Mouse (Mus musculus) kidney, adult 10 weeks (tissue): ENCODE results near the gene Vmn1r67. TPM values are rescaled to one million over a fixed set of nuclear protein-coding genes. Genes with fewer than 3 reads are reported as not detected.

Experiments
- polyA plus RNA-seq: library from polyadenylated mRNA; stranded (reverse); fragments of 350-450 nt; fragmentation: Illumina TruSeq; extraction: RNeasy Lipid Tissue Mini Kit (QIAGEN cat#74804); gene quantifications from one replicate; pipeline ENCODE4 v1.2.3, GENCODE M21; 2014; ENCODE audit warnings: low read depth, low replicate concordance

Vmn1r67 gene
- polyA plus RNA-seq = not detected

DNA sequence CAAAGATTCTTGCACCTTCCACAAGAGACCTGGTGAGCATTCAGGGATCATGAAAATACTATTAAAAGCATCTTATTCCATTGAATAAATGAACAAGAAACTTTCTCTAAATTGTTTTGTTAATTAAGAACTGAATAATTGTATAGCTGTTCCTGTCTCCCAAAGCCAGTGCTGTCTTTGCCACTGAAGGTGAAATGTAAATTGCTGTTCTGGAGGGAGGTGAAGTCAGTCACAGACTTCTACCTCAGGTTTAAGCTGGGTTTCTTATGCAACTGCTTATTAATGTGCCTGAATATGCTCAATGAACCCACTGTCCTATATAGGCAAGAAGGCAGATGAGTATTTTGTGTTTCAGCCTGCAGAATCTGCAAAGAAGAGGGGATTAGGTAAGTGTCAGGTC, at the start of gene Vmn1r67:
TSS of gene Vmn1r67 (plus strand) at position 301 of the 400 bp plus-strand sequence.

DNA sequence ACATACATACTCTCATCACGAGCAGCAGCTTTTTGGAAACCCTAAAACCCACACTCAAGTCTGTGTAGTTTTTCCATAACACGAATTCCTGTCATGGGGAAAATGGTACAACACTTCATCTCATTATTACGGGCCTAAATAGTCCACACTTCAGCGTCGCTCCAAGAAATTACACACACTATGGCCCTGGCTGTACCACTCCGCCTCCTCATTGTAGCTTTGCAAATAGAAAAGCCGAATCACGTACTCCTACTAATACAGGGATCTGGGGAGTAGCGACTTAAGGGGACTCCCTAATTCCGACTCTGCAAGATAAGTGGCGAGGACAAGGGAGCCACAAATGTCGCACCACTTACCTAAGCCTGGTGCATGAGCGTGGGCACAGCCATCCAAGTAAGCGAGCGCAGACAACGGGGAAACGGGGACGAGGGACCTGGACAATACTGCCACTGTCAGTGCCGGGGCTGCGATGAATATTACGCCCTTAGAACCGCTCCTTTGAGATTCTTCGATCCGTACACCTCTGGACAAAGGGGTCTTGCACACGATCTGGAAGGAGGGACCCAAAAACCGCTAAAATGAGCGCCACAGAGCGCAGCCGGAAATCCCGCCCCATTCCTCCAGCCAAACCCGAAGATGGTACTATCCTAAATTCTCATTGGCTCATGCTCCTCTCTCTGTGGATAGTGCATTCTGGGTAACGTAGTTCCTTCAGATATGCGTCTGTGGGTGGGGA, 51.8 kb downstream of the Vmn1r67 start, which contains the start of gene Zik1:
TSS of gene Zik1 (minus strand) at position 609 of the 736 bp plus-strand sequence.

Other genes with a start within 250 kb of the Vmn1r67 start
- not detected for gene Vmn1r66, start 165.3 kb upstream of the Vmn1r67 start, polyA plus RNA-seq
- gene Zik1, start 52.1 kb downstream of the Vmn1r67 start, polyA plus RNA-seq = 2.5 TPM
- not detected for gene Vmn1r68, start 115.2 kb downstream of the Vmn1r67 start, polyA plus RNA-seq
- gene Vmn1r69, start 170.3 kb downstream of the Vmn1r67 start, polyA plus RNA-seq = not detected
- gene Vmn1r70, start 188.2 kb downstream of the Vmn1r67 start, polyA plus RNA-seq = not detected
- gene Nlrp4b, start 244.5 kb downstream of the Vmn1r67 start, polyA plus RNA-seq = not detected